Mouse (Mus musculus) bone marrow macrophage, adult 2 months (primary cell): ENCODE data around the gene Pou2f3.

Experiments
- CTCF ChIP-seq: IDR thresholded peaks from 2 replicates; pipeline ENCODE4 v1.5.1; 2012; ENCODE audit warnings: low read depth, mild to moderate bottlenecking, low read length, moderate library complexity
- POLR2A ChIP-seq: IDR thresholded peaks from 2 replicates; pipeline ENCODE4 v1.6.1; 2012; ENCODE audit warnings: mild to moderate bottlenecking, low read depth, low read length, borderline replicate concordance

DNA sequence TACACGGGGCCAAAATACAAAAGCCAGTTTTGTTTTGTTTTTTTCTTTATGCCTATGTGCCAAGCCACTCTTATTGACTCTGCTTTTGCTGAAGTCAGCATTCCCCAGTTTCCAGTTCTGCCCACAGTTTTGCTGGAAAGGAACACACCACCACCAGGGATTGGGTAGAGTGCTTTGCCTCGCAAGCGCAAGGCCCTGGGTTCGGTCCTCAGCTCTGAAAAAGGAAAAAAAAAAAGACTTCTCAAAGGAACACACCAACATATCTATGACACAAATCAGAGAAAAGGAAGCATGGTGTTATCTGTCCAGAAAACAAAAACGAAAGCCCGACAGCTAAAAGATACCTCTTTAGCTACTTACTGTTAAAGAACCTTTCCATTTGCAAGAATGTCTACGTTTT, 101.0 kb downstream of the Pou2f3 start:
- TF ChIP-seq CTCF (no peak), POLR2A (no peak)
